Mouse (Mus musculus) limb, embryonic 13.5 days (tissue): ENCODE data around the gene Casp14. TPM values are rescaled to one million over a fixed set of nuclear protein-coding genes. Genes with fewer than 3 reads are reported as not detected.

Source experiments
- ATAC-seq: fragments of 200-750 bp; cut with Nextera tagmentation; 2 replicates; pipeline ENCODE4 v1.8.0; 2017; ENCODE audit warnings: low read depth, moderate number of reproducible peaks, moderate TSS enrichment; ENCODE audit not compliant: low FRiP score
- H3K27ac ChIP-seq: fragments of 300-500 bp; sonication (generic); 2 replicates; pipeline ENCODE4 v1.5.1; 2015; ENCODE audit warnings: inconsistent platforms, mild to moderate bottlenecking, moderate library complexity
- H3K27me3 ChIP-seq: fragments of 300-500 bp; sonication (generic); 2 replicates; pipeline ENCODE4 v1.6.1; 2015; ENCODE audit warnings: mild to moderate bottlenecking, inconsistent platforms
- H3K36me3 ChIP-seq: fragments of 300-500 bp; sonication (generic); 2 replicates; pipeline ENCODE4 v1.6.1; 2015; ENCODE audit warnings: inconsistent platforms, mild to moderate bottlenecking, moderate library complexity
- H3K4me1 ChIP-seq: fragments of 300-500 bp; sonication (generic); 2 replicates; pipeline ENCODE4 v1.6.1; 2015; ENCODE audit warnings: inconsistent platforms
- H3K4me2 ChIP-seq: fragments of 300-500 bp; sonication (generic); replicated peaks from 2 replicates; pipeline ENCODE4 v1.6.1; 2015; ENCODE audit warnings: inconsistent platforms, mild to moderate bottlenecking, moderate library complexity
- H3K4me3 ChIP-seq: fragments of 300-500 bp; sonication (generic); 2 replicates; pipeline ENCODE4 v1.5.1; 2015; ENCODE audit warnings: moderate library complexity, mild to moderate bottlenecking, inconsistent platforms
- H3K9ac ChIP-seq: fragments of 300-500 bp; sonication (generic); 2 replicates; pipeline ENCODE4 v1.6.1; 2015; ENCODE audit warnings: mild to moderate bottlenecking, inconsistent platforms
- H3K9me3 ChIP-seq: fragments of 300-500 bp; sonication (generic); 2 replicates; pipeline ENCODE4 v1.6.1; 2016; ENCODE audit warnings: inconsistent platforms
- WGBS: fragments of 180-500 bp; shearing (Covaris S2); methylation state at CpG from one replicate; pipeline ENCODE4 v1.1.7; 2015; 5-methylcytosine and 5-hydroxymethylcytosine counted together
- polyA plus RNA-seq: library from polyadenylated mRNA; unstranded; fragments of >200 nt; fragmentation: Nextera tagmentation; extraction: Ambion mirVana; gene quantifications from 2 replicates; pipeline ENCODE4 v1.2.1, GENCODE M21; 2015

Casp14 gene
- polyA plus RNA-seq, 1 experiment from 2014 or later: 0.56 TPM

DNA sequence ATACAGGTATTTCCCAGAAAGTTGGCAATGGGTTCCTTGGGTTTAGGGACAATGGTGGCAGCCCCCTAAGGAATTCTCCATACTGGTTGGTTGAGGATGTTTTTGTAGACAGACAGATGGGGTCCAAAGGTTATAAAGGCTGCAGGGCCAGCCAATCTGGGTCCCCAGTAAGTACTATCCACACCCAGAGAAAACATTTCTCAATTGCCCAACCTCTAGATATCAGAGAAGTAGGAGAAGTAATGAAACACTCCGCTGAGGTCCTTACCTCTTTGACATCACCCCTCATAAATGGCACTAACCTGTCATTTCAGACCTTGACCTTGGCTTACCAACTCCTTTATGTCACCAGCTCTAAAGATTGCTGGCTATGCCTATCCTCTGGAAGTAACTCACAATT is 53.5 kb downstream of the Casp14 start:
- no peak for ATAC-seq
- Histone ChIP-seq H3K9ac (no peak overlapping the region), H3K4me2 (no peak overlapping the region), H3K4me3 (no peak overlapping the region), H3K9me3 (no peaks in the 10 kb centered on the region), H3K36me3 (no peaks in the 10 kb centered on the region), H3K27ac (no peak overlapping the region), H3K4me1 (no peaks in the 10 kb centered on the region), H3K27me3 (no peaks in the 10 kb centered on the region)
- 100% methylated on average over 1 of the region's 1 CpGs for WGBS

Other genes starting within 250 kb of the Casp14 start
- not detected in 2 replicates for gene Olfr1358, start 200.9 kb downstream of the Casp14 start, polyA plus RNA-seq
- 59.2 and 66.7 TPM in 2 replicates for gene Ilvbl, start 143.9 kb downstream of the Casp14 start, polyA plus RNA-seq
- gene Syde1, start 126.3 kb downstream of the Casp14 start, polyA plus RNA-seq: 27.0 and 27.4 TPM in 2 replicates
- not detected in 2 replicates for gene Olfr1357, start 100.2 kb downstream of the Casp14 start, polyA plus RNA-seq
- gene Ccdc105, start 34.8 kb upstream of the Casp14 start, polyA plus RNA-seq: 0.19 and 0.32 TPM in 2 replicates
- gene Slc1a6, start 62.2 kb upstream of the Casp14 start, polyA plus RNA-seq: 2.3 and 3.0 TPM in 2 replicates
- not detected in 2 replicates for gene Olfr1356, start 133.9 kb upstream of the Casp14 start, polyA plus RNA-seq
- gene Olfr1355, start 157.2 kb upstream of the Casp14 start, polyA plus RNA-seq: not detected in 2 replicates
- not detected in 2 replicates for gene Olfr1354, start 194.9 kb upstream of the Casp14 start, polyA plus RNA-seq
- not detected in 2 replicates for gene Olfr8, start 232.3 kb upstream of the Casp14 start, polyA plus RNA-seq
- not detected in 2 replicates for gene Olfr1353, start 245.0 kb upstream of the Casp14 start, polyA plus RNA-seq